Mouse (Mus musculus): ENCODE data around the gene Prtn3.
A peak's percentile ranks its signal among the peaks of the same experiment; 100 is the strongest.

The Prtn3 gene

DNA sequence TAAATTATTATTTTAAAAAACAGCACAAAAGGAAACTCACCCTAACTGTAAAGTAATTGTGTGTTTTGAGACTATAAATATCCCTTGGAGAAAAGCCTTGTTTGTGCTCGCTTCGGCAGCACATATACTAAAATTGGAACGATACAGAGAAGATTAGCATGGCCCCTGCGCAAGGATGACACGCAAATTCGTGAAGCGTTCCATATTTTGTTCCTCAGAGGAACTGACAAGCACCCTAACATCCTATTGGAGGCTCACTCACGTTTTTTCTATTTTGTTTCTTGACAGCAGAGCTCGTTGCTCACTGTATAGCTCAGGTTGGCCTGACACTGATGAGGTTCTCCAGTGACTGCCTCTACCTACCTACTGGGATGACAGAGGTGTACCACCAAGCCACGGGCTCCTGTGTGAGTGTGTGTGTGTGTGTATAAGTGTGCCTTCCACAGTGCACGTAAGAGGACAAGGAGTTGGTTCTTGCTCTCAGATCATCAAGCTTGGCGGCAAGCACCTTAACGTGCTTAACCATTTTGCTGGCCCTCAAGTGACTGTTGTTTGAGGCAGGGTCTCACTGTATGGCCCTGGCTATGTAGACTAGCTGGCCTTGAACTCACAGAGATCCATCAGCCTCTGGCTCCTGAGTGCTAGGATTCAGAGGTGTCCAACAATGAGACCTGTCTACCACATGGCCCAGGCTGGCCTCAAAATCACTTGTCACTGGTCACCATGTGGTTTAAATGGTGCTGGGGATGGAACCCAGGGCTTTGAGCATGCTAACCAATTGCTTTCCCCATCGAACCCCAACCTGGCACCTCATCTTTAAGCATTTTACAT, 35.0 kb downstream of the Prtn3 start:
- peak; percentile 68 for DNase-seq (ENCODE audit: low read depth, low spot score)

DNA sequence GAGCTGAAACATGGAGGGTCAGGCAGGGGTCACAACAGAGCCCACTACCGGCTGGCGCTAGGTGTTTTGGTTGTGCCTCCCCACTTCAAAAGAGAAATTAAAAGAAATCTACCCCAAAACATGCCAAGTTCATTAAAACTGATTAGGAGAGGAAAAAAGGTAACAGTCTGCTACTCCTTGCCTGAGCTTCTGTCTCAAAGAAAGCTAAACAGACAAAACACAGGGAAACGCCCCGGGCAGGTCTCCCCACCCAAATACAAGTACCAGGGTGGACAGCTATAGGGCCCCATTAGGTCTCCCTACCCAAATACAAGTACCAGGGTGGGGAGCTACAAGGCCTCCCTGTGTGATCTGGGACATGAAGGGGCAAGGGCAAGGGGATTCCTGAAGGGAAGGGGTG, 36.3 kb downstream of the Prtn3 start, which contains the start of gene Gm26602:
TSS of gene Gm26602 (plus strand) at position 301 of the 400 bp plus-strand sequence.
- DNase-seq (ENCODE audit: low read depth, low spot score) = no peak

- DNase-seq (ENCODE audit: low read depth, low spot score) = peak; percentile 71
These were observed 38.1 kb downstream of the Prtn3 start for GRCm38 (mm10) chr10:79912412-79912811.

DNA sequence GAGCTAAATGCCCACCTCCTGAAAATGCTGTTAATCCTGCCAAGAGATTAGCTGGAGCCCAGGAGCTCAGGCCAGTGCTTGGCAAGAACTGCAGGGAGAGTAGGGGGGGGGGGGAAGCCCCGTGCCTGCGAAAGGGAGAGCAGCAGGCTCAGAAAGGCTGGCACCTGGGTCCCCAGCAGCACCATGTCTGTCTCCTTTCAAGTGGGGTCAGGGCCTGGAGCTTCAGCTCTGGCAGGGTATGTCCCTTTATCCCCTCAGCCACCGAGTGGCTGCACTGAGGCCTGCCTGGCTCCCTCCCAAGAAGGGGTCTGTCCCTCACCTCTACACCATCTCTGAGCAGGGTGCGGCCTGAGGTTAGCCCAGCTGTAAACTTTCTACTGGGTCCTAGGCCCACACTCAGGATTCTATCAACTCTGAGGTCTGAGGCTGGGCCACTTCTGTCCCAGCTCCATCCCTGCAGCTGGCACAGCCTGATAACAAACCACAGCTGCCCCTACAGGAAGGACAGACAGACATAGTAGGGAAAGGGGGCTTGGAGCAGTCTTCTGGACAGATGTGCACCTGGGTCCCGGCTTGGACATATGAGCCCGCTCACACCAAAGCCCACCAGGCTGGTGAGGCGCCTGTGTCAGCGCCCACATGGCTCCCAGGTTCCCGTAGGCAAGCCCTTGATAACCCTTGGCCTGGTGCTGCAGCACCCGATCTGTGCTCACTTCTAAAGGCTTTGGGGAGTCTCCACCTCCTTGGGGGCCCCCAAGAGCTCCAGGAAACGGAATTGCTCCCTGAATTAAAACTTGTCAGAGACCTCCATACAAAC, 40.1 kb downstream of the Prtn3 start:
- DNase-seq (ENCODE audit: low read depth, low spot score) = no peak

- no peak for DNase-seq (ENCODE audit: low read depth, low spot score)
These were observed 40.8 kb downstream of the Prtn3 start for GRCm38 (mm10) chr10:79914948-79915596.

GRCm38 (mm10) chr10:79916081-79916480, 41.8 kb downstream of the Prtn3 start:
- DNase-seq (ENCODE audit: low read depth, low spot score) = no peak

- peak; percentile 66 for DNase-seq (ENCODE audit: low read depth, low spot score)
These were observed 42.7 kb downstream of the Prtn3 start, which contains the start of gene Kiss1r for GRCm38 (mm10) chr10:79916808-79917531. TSS of gene Kiss1r (plus strand) at chr10:79916971.

GRCm38 (mm10) chr10:79917532-79918100, 43.3 kb downstream of the Prtn3 start:
- no peak for DNase-seq (ENCODE audit: low read depth, low spot score)

DNA sequence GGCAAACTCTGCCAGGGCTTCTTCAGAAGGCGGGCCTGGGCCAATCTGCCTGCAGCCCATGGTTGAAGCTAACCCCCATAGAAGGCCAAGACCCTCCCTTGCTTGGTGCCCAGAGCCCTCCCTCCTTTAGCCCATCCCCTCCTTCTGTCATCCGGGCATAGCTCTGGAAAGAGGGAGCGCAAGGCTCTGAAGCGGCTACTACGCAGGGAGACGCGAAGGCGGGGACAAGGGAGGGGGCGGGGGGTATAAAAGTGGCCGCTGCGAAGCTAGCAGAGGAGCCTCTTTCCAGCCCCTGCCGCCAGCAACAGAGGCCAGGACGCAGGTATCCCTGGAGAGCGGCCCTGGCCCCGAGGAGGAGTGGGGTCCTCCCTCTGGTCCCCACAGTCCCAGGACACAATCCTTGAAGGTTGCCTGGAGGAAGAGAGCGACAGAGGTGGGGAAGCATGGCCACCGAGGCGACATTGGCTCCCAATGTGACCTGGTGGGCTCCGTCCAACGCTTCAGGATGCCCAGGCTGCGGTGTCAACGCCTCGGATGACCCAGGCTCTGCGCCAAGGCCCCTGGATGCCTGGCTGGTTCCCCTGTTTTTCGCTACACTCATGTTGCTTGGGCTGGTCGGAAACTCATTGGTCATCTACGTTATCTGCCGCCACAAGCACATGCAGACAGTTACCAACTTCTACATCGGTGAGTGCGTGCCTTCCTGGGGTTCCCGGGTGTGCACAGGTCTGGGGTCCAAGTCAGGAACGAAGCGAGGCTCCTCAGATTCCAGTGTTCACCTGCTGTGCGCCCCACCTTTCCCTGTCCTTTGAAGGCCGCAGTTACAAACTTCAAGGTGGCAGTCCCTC, 44.2 kb downstream of the Prtn3 start:
- no peak for DNase-seq (ENCODE audit: low read depth, low spot score)

GRCm38 (mm10) chr10:79919251-79919849, 45.1 kb downstream of the Prtn3 start:
- peak; percentile 54 for DNase-seq (ENCODE audit: low read depth, low spot score)

GRCm38 (mm10) chr10:79920056-79920890, 46.0 kb downstream of the Prtn3 start:
- DNase-seq (ENCODE audit: low read depth, low spot score) = peak; percentile 18

DNA sequence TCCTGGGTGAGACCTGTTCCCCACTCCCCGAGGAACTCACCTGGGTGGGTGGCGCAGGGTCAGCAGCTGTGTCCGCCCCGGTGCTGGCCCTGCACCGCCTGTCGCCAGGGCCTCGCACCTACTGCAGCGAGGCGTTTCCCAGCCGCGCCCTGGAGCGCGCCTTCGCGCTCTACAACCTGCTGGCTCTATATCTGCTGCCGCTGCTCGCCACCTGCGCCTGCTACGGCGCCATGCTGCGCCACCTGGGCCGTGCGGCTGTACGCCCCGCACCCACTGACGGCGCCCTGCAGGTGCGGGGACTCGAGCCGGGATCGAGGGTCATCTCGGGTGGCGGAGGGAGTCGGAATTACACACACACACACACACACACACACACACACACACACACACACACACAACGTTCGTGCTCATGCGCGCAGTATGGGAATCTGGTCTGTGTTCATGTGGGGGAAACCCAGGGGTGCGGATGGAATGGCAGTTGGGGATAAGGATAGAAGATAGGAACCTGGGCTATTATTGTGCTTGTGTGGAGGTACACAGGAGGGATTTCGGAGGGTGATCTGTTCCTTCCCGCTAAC, 46.8 kb downstream of the Prtn3 start, which contains the start of gene R3hdm4:
TSS of gene R3hdm4 (minus strand) at position 251 of the 578 bp plus-strand sequence.
- peak; percentile 39 for DNase-seq (ENCODE audit: low read depth, low spot score)

DNA sequence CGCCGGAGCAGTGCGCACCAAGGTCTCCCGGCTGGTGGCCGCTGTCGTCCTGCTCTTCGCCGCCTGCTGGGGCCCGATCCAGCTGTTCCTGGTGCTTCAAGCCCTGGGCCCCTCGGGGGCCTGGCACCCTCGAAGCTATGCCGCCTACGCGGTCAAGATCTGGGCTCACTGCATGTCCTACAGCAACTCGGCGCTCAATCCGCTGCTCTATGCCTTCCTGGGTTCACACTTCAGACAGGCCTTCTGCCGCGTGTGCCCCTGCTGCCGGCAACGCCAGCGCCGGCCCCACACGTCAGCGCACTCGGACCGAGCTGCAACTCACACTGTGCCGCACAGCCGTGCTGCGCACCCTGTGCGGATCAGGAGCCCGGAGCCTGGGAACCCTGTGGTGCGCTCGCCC, 47.3 kb downstream of the Prtn3 start:
- DNase-seq (ENCODE audit: low read depth, low spot score) = peak; percentile 48

GRCm38 (mm10) chr10:79924998-79925784, 50.9 kb downstream of the Prtn3 start:
- peak; percentile 83 for DNase-seq (ENCODE audit: low read depth, low spot score)

DNA sequence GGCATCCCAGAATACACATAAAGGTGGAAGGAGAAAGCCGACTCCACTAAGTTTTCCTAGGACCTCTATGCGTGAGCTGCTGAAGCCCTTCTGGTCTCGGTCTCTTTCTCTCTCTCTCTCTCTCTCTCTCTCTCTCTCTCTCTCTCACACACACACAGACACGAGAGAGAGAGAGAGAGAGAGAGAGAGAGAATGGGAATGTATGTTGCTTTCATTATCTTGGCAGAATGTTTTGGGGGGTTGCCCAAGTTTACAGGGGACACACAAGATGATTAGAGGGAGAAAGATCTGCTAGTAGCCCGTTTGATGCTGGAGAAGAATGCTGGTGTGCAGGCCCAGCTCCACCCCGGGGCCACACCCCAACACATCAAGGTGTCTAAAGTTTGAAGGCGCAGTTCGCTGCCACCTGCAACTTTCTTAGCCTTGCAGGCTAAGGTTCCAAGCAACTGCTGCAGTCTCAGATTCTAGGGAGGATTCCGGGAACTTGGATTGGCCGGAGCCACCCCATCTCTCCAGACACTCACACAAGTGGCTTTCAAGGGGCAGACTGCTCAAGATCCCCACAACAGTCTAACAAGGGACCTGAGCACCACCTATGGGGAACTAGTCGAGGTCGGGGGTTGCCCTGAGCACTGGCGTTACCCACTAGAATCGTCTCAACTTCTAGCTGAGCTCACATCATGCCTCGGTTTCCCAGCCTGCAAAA, 51.7 kb downstream of the Prtn3 start:
- no peak for DNase-seq (ENCODE audit: low read depth, low spot score)

DNA sequence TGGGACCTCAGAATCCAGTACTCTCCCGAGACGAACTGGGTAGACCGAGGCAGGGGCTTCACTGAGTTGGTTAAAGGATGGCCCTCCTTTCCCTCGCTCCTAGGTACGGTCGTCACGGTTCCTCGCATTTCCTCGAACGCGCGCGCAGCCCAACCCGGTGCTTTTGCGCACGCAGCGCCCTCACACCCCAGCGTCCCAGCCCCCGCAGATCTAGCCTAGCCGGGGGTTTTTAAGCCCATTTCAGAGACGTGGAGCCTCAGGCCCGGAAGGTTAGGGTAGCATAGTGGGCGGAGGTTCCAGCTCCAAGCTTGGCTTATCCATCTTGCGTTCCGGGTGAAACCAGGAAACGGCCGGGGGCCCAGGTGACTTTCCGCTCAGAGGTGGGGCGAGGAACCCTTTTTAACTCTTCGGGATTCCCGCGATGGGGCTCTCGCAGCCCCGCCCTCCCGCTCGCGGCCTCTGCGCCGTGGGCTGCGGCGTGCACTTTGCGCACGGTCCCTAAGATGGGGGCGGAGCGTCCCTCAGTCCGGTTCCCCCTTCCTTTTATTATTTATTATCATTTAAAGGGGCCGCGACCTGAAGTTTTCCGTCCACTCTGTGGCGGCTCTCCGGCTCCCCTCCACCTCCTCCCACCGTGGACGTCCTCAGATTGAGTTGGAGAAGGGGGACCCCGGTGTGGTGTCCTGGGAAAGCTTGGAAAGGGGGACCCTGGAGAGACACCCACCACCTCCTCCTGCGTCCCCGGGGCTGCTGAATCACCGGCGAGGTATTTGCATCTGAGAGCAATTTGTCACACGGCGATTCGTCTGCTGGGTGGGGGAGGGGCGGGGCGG, 52.4 kb downstream of the Prtn3 start, which contains the start of gene Arid3a:
TSS of gene Arid3a (plus strand) at position 553 of the 833 bp plus-strand sequence.
- peak; percentile 96 for DNase-seq (ENCODE audit: low read depth, low spot score)
